Mouse (Mus musculus): ENCODE measurements around the gene Nfkbil1.

Gene Nfkbil1

GRCm38 (mm10) chr17:35174201-35174977, 61.2 kb downstream of the Nfkbil1 start:
- no peak for DNase-seq

GRCm38 (mm10) chr17:35173329-35173728, 62.3 kb downstream of the Nfkbil1 start:
- peak; percentile 61 to 62 for DNase-seq

GRCm38 (mm10) chr17:35172445-35173234, 63.0 kb downstream of the Nfkbil1 start:
- DNase-seq: peak; percentile 50 to 51

All from B cell, adult 2 months (primary cell).